Mouse (Mus musculus): Measurements from ENCODE around the gene Acvr1c. TPM values are rescaled to one million over a fixed set of nuclear protein-coding genes. Genes with fewer than 3 reads are reported as not detected.

Gene Acvr1c
- polyA plus RNA-seq, 1 experiment from 2014 or later: 1.3 TPM

- Histone ChIP-seq H3K4me2 (no peak overlapping the region), H3K9ac (no peak overlapping the region), H3K27ac (no peak overlapping the region), H3K36me3 (no peaks in the 10 kb centered on the region), H3K27me3 (peaks cover 7% of the 10 kb centered on the region; the same call in 1 of the 2 replicates), H3K4me3 (no peak overlapping the region), H3K4me1 (replicated peaks) (peaks cover 13% of the 10 kb centered on the region), H3K9me3 (replicated peaks) (no peaks in the 10 kb centered on the region)
- ATAC-seq (replicated peaks; ENCODE audit: insufficient number of reproducible peaks, insufficient read depth, low FRiP score, low read depth): no peak
- WGBS: 34% methylated on average over 5 of the region's 5 CpGs
Observed at GRCm38 (mm10) chr2:58352846-58353245, 4.8 kb downstream of the Acvr1c start.

GRCm38 (mm10) chr2:58350657-58351056, 7.0 kb downstream of the Acvr1c start:
- H3K27ac ChIP-seq: no peak overlapping the region
- H3K4me3 ChIP-seq: no peak overlapping the region
- 81% methylated on average over 2 of the region's 2 CpGs for WGBS
- no peaks in the 10 kb centered on the region for H3K9me3 ChIP-seq (replicated peaks)
- no peak for ATAC-seq (replicated peaks; ENCODE audit: insufficient number of reproducible peaks, insufficient read depth, low FRiP score, low read depth)
- H3K4me1 ChIP-seq (replicated peaks): 0 out of 2 replicates have a peak, but pooled peaks cover 5% of the 10 kb centered on the region
- no peaks in the 10 kb centered on the region for H3K27me3 ChIP-seq
- no peaks in the 10 kb centered on the region for H3K36me3 ChIP-seq
- H3K4me2 ChIP-seq: no peak overlapping the region
- H3K9ac ChIP-seq: no peak overlapping the region

- H3K9me3 ChIP-seq (replicated peaks): no peaks in the 10 kb centered on the region
- H3K9ac ChIP-seq: no peak overlapping the region
- H3K4me1 ChIP-seq (replicated peaks): no peaks in the 10 kb centered on the region
- no peak overlapping the region for H3K27ac ChIP-seq
- no peaks in the 10 kb centered on the region for H3K36me3 ChIP-seq
- no peak overlapping the region for H3K4me2 ChIP-seq
- no peak for ATAC-seq (replicated peaks; ENCODE audit: insufficient number of reproducible peaks, insufficient read depth, low FRiP score, low read depth)
- WGBS: 78% methylated on average over 5 of the region's 5 CpGs
- H3K4me3 ChIP-seq: no peak overlapping the region
- H3K27me3 ChIP-seq: no peaks in the 10 kb centered on the region
Observed at GRCm38 (mm10) chr2:58336730-58337129, 21.0 kb downstream of the Acvr1c start.

GRCm38 (mm10) chr2:58329589-58329988, 28.1 kb downstream of the Acvr1c start:
- Histone ChIP-seq H3K9me3 (replicated peaks) (no peaks in the 10 kb centered on the region), H3K4me2 (no peak overlapping the region), H3K36me3 (no peaks in the 10 kb centered on the region), H3K9ac (no peak overlapping the region), H3K4me1 (replicated peaks) (peaks cover 2% of the 10 kb centered on the region; the same call in 1 of the 2 replicates), H3K4me3 (no peak overlapping the region), H3K27ac (no peak overlapping the region), H3K27me3 (no peaks in the 10 kb centered on the region)
- no peak for ATAC-seq (replicated peaks; ENCODE audit: insufficient number of reproducible peaks, insufficient read depth, low FRiP score, low read depth)
- 70% methylated on average over 5 of the region's 5 CpGs for WGBS

- H3K27ac ChIP-seq: no peak overlapping the region
- H3K36me3 ChIP-seq: no peaks in the 10 kb centered on the region
- peak overlapping the region; percentile 72 for H3K4me2 ChIP-seq
- peak overlapping the region; percentile 48 for H3K9ac ChIP-seq
- H3K27me3 ChIP-seq: no peaks in the 10 kb centered on the region
- H3K4me1 ChIP-seq (replicated peaks): peaks cover 8% of the 10 kb centered on the region; the same call in 1 of the 2 replicates
- peak overlapping the region; percentile 48 for H3K4me3 ChIP-seq
- H3K9me3 ChIP-seq (replicated peaks): no peaks in the 10 kb centered on the region
- 13% methylated on average over 23 of the region's 23 CpGs for WGBS
- peak; percentile 50; the same call in 1 of the 2 replicates for ATAC-seq (replicated peaks; ENCODE audit: insufficient number of reproducible peaks, insufficient read depth, low FRiP score, low read depth)
Observed at GRCm38 (mm10) chr2:58324118-58324901, 33.4 kb downstream of the Acvr1c start.

GRCm38 (mm10) chr2:58323274-58323673, 34.4 kb downstream of the Acvr1c start:
- Histone ChIP-seq H3K27me3 (no peaks in the 10 kb centered on the region), H3K4me2 (no peak overlapping the region), H3K36me3 (no peaks in the 10 kb centered on the region), H3K4me1 (replicated peaks) (peaks cover 8% of the 10 kb centered on the region; the same call in 1 of the 2 replicates), H3K9ac (no peak overlapping the region), H3K27ac (no peak overlapping the region), H3K4me3 (no peak overlapping the region), H3K9me3 (replicated peaks) (no peaks in the 10 kb centered on the region)
- 72% methylated on average over 6 of the region's 6 CpGs for WGBS
- no peak for ATAC-seq (replicated peaks; ENCODE audit: insufficient number of reproducible peaks, insufficient read depth, low FRiP score, low read depth)

- Histone ChIP-seq H3K4me2 (no peak overlapping the region), H3K4me3 (no peak overlapping the region), H3K4me1 (replicated peaks) (no peaks in the 10 kb centered on the region), H3K36me3 (no peaks in the 10 kb centered on the region), H3K9me3 (replicated peaks) (no peaks in the 10 kb centered on the region), H3K9ac (no peak overlapping the region), H3K27ac (no peak overlapping the region), H3K27me3 (no peaks in the 10 kb centered on the region)
- 84% methylated on average over 7 of the region's 7 CpGs for WGBS
- ATAC-seq (replicated peaks; ENCODE audit: insufficient number of reproducible peaks, insufficient read depth, low FRiP score, low read depth): no peak
Observed at GRCm38 (mm10) chr2:58316186-58316585, 41.5 kb downstream of the Acvr1c start.

GRCm38 (mm10) chr2:58309695-58310094, 48.0 kb downstream of the Acvr1c start:
- no peak overlapping the region for H3K9ac ChIP-seq
- H3K27me3 ChIP-seq: no peaks in the 10 kb centered on the region
- 46% methylated on average over 3 of the region's 3 CpGs for WGBS
- no peak overlapping the region for H3K4me3 ChIP-seq
- ATAC-seq (replicated peaks; ENCODE audit: insufficient number of reproducible peaks, insufficient read depth, low FRiP score, low read depth): no peak
- H3K9me3 ChIP-seq (replicated peaks): no peaks in the 10 kb centered on the region
- H3K4me2 ChIP-seq: no peak overlapping the region
- H3K4me1 ChIP-seq (replicated peaks): no peaks in the 10 kb centered on the region
- no peak overlapping the region for H3K27ac ChIP-seq
- H3K36me3 ChIP-seq: no peaks in the 10 kb centered on the region

GRCm38 (mm10) chr2:58304450-58304849, 53.2 kb downstream of the Acvr1c start:
- Histone ChIP-seq H3K27me3 (no peaks in the 10 kb centered on the region), H3K4me2 (no peak overlapping the region), H3K4me3 (no peak overlapping the region), H3K27ac (no peak overlapping the region), H3K9me3 (replicated peaks) (no peaks in the 10 kb centered on the region), H3K9ac (no peak overlapping the region), H3K4me1 (replicated peaks) (no peaks in the 10 kb centered on the region), H3K36me3 (no peaks in the 10 kb centered on the region)
- no peak for ATAC-seq (replicated peaks; ENCODE audit: insufficient number of reproducible peaks, insufficient read depth, low FRiP score, low read depth)
- WGBS: 82% methylated on average over 3 of the region's 3 CpGs

- Histone ChIP-seq H3K4me3 (no peak overlapping the region), H3K27me3 (no peaks in the 10 kb centered on the region), H3K4me2 (peak overlapping the region; percentile 10; the same call in 1 of the 2 replicates), H3K4me1 (replicated peaks) (peaks cover 8% of the 10 kb centered on the region; the same call in 1 of the 2 replicates), H3K9ac (no peak overlapping the region), H3K9me3 (replicated peaks) (no peaks in the 10 kb centered on the region), H3K27ac (no peak overlapping the region), H3K36me3 (no peaks in the 10 kb centered on the region)
- WGBS: 29% methylated on average over 9 of the region's 9 CpGs
- ATAC-seq (replicated peaks; ENCODE audit: insufficient number of reproducible peaks, insufficient read depth, low FRiP score, low read depth): no peak
Observed at GRCm38 (mm10) chr2:58289759-58290431, 67.8 kb downstream of the Acvr1c start.

- Histone ChIP-seq H3K27me3 (no peaks in the 10 kb centered on the region), H3K4me2 (no peak overlapping the region), H3K36me3 (no peaks in the 10 kb centered on the region), H3K9me3 (replicated peaks) (no peaks in the 10 kb centered on the region), H3K27ac (no peak overlapping the region), H3K4me1 (replicated peaks) (peaks cover 8% of the 10 kb centered on the region; the same call in 1 of the 2 replicates), H3K4me3 (no peak overlapping the region), H3K9ac (no peak overlapping the region)
- 60% methylated on average over 6 of the region's 6 CpGs for WGBS
- ATAC-seq (replicated peaks; ENCODE audit: insufficient number of reproducible peaks, insufficient read depth, low FRiP score, low read depth): no peak
Observed at GRCm38 (mm10) chr2:58289331-58289730, 68.4 kb downstream of the Acvr1c start.
